10 mouse cellular contexts compared by ENCODE assay signal in the genomic region with DNA sequence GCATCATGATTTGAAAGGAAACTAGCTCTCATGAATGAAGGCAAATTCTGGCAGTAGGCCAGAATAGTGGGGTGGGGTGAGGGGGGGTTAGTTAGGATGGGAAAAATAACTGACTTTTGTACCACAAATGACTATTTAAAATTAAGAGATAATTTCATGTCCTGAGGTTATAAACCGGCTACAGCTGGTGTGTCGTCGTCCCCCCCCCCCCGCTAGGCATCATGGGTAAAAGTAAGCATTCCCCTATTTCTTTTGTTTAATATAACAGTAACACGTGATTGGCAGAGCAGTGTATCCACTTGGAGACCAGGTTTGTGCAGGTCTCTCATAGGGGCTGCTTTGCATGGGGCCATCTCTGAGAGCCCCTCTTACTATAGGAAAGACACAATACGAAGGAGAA. TPM values are rescaled to one million over a fixed set of nuclear protein-coding genes. Genes with fewer than 3 reads are reported as not detected.
A peak's percentile ranks its signal among the peaks of the same experiment; 100 is the strongest.
DNase-seq lines count a peak whose midpoint lies in the region; ATAC-seq and TF ChIP-seq lines count a peak whose summit lies in the region.
"Had no signal": no experiment of that assay in that cellular context is flagged by ENCODE, and none has a peak within 500 bp of the region (broad histone marks: within the 10 kb centered on the region; RNA-seq: fewer than 3 reads in every experiment).

No protein-coding gene starts in this region.

- H3K36me3 ChIP-seq in forebrain, postnatal 0 days (ENCODE audit: insufficient read depth): no peaks in the 10 kb centered on the region
- H3K36me3 ChIP-seq in midbrain, embryonic 15.5 days (replicated peaks): no peaks in the 10 kb centered on the region

- H3K27me3 ChIP-seq in forebrain, postnatal 0 days (ENCODE audit: insufficient read depth, low read length): no peaks in the 10 kb centered on the region
- no peaks in the 10 kb centered on the region for H3K27me3 ChIP-seq in midbrain, embryonic 15.5 days (replicated peaks)

- H3K9me3 ChIP-seq in forebrain, postnatal 0 days (ENCODE audit: low read length): no peaks in the 10 kb centered on the region
- no peaks in the 10 kb centered on the region for H3K9me3 ChIP-seq in midbrain, embryonic 15.5 days

- peaks cover 5% of the 10 kb centered on the region; the same call in 1 of the 2 replicates for H3K4me1 ChIP-seq in forebrain, postnatal 0 days (ENCODE audit: insufficient read depth)
- H3K4me1 ChIP-seq in midbrain, embryonic 15.5 days: peaks cover 22% of the 10 kb centered on the region

- H3K9ac ChIP-seq in forebrain, postnatal 0 days: peak overlapping the region; percentile 49
- H3K9ac ChIP-seq in midbrain, embryonic 15.5 days: peak overlapping the region; percentile 44; the same call in 1 of the 2 replicates

- TF ChIP-seq CTCF in forebrain, postnatal 0 days (IDR thresholded peaks at IDR 0.05; ENCODE audit: low read depth): no peak

- peak overlapping the region; percentile 43 for H3K4me2 ChIP-seq in forebrain, postnatal 0 days (ENCODE audit: low read depth)
- peak overlapping the region; percentile 43 for H3K4me2 ChIP-seq in midbrain, embryonic 15.5 days

- peak; percentile 24 for DNase-seq in CD4-positive, CD25-positive, alpha-beta regulatory T cell, adult 2 months (ENCODE audit: low read depth, low spot score)
- peak; percentile 10 to 11 for DNase-seq in kidney, postnatal 4 days
- DNase-seq in kidney, adult 18-20 months: no peak
- peak; percentile 68 for DNase-seq in forebrain, postnatal 0 days
- no peak for DNase-seq in urinary bladder, adult 18-20 months (ENCODE audit: low spot score in 2 of 2)
- DNase-seq in cerebellum, postnatal 25 days: no peak
- DNase-seq: gastrocnemius, postnatal 25 days; right cerebral cortex, postnatal 25 days had no signal

- 13% methylated on average over 6 of the region's 6 CpGs for WGBS in forebrain, postnatal 0 days
- WGBS in midbrain, embryonic 15.5 days: 33% methylated on average over 6 of the region's 6 CpGs

- peak overlapping the region; percentile 24 for H3K4me3 ChIP-seq in forebrain, postnatal 0 days (ENCODE audit: low read depth, low read length)
- H3K4me3 ChIP-seq in midbrain, embryonic 15.5 days: peak overlapping the region; percentile 17

- peak overlapping the region; percentile 84 for H3K27ac ChIP-seq in forebrain, postnatal 0 days (ENCODE audit: low read depth, low read length)
- H3K27ac ChIP-seq in midbrain, embryonic 15.5 days: peak overlapping the region; percentile 75

- ATAC-seq in CD4-positive, CD25-positive, alpha-beta regulatory T cell, adult 4 months: no peak
- peak; percentile 78 for ATAC-seq in forebrain, postnatal 0 days
- ATAC-seq in midbrain, embryonic 15.5 days (replicated peaks): peak; percentile 77

RNA-seq across cellular contexts. Expression of a gene that starts 29.3 kb away (rescaled TPM):
- polyA plus RNA-seq in CD4-positive, CD25-positive, alpha-beta regulatory T cell, adult 4 months (2017; shearing (Covaris generic)): 10 to 100 TPM; 25.2 to 26.2 TPM
- 29.5 and 34.1 TPM in 2 replicates for total RNA-seq in forebrain, postnatal 0 days (2014; rRNA removed)
- polyA plus RNA-seq in forebrain, postnatal 0 days (2015; fragmentation: Nextera tagmentation; extraction: Ambion mirVana): 6.9 and 12.6 TPM in 2 replicates
- polyA plus RNA-seq in midbrain, embryonic 15.5 days (2015; fragmentation: Nextera tagmentation; extraction: Ambion mirVana): 13.2 and 14.5 TPM in 2 replicates

RNA-seq across cellular contexts. Expression of a gene that starts 57.3 kb away (rescaled TPM):
- 10 to 100 TPM; 17.9 to 28.0 TPM for polyA plus RNA-seq in CD4-positive, CD25-positive, alpha-beta regulatory T cell, adult 4 months (2017; shearing (Covaris generic))
- 20.1 and 29.8 TPM in 2 replicates for total RNA-seq in forebrain, postnatal 0 days (2014; rRNA removed)
- polyA plus RNA-seq in forebrain, postnatal 0 days (2015; fragmentation: Nextera tagmentation; extraction: Ambion mirVana): 4.4 and 5.1 TPM in 2 replicates
- polyA plus RNA-seq in midbrain, embryonic 15.5 days (2015; fragmentation: Nextera tagmentation; extraction: Ambion mirVana): 7.4 and 11.2 TPM in 2 replicates

Comparison
In these comparisons a context has a peak if more than half of its experiments do, and no peak if none do; other contexts are left out.
1. DNase-seq: peak in CD4-positive, CD25-positive, alpha-beta regulatory T cell, adult 2 months (single experiment), kidney, postnatal 4 days (2 of 2) and forebrain, postnatal 0 days (single experiment); none in kidney, adult 18-20 months (single experiment), urinary bladder, adult 18-20 months (0 of 2) and cerebellum, postnatal 25 days (0 of 2).